Mouse (Mus musculus): ENCODE data around the gene Inip.

The Inip gene

GRCm38 (mm10) chr4:59767717-59768116 lies 33.7 kb downstream of the Inip start:
- DNase-seq = no peak

DNA sequence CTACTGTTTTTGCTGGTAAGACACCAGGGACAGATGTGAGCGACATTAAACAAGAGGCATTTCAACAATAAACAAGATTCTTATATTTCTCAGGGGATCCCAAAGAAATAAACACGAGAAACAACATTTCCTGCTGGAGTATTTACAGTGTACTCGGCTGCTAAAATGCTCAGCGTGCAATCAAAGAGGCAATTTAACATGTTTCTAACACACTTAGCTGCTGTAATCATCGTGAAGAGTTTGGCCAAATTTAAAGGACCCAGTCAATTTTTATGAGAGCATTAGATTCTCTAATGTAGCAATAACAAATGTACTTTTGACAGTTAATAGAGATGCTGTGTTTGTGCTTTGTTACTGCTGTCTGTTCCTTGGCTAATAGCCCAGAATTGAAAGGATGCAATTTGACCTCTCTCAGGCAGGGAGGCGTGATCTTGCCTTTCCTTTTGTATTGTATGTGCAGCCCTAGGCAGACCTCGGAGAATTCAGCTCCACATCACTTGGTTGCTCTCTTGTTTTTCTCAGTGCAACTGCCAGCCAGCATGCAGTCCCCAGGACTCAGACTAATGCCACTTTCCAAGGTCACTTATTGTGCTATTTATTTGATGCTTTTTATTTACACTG lies 35.9 kb downstream of the Inip start:
- DNase-seq = no peak

DNA sequence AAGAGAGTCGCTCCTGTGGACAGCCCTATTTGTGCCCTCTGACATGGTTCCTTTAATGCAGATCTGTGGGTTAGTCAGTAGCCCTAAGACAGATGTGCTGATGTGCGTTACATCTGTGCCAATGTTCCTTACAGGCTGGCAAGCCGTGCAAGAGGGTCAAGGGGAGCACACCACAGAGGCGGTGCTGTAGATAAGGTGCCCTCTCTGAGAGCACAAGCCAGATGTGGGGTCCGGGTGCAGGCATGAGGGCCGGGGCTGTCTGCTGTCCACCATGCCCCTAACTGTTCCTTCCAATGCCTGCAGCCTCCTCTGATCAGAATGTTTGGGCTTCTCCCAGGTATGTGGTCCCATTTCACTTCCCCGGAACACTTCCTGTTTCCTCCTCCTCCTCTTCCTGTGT lies 36.4 kb downstream of the Inip start:
- no peak for DNase-seq

DNA sequence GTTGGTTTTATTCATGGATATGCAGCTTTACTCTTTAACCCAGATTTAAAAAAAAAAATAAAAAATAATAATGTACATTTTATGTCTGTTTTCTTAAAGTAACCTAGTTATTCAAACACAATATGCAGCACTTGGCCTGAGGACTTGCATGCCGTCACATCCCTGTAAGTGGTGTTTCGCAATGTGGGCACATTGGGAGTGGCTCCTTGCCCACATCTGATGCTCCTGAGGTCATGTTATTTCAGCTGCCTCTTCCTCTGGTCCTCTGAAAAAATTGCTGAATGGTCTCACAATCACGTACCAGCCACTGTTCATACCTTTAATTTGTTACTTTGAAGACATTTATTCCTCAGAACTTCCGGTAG lies 40.0 kb downstream of the Inip start:
- no peak for DNase-seq

DNA sequence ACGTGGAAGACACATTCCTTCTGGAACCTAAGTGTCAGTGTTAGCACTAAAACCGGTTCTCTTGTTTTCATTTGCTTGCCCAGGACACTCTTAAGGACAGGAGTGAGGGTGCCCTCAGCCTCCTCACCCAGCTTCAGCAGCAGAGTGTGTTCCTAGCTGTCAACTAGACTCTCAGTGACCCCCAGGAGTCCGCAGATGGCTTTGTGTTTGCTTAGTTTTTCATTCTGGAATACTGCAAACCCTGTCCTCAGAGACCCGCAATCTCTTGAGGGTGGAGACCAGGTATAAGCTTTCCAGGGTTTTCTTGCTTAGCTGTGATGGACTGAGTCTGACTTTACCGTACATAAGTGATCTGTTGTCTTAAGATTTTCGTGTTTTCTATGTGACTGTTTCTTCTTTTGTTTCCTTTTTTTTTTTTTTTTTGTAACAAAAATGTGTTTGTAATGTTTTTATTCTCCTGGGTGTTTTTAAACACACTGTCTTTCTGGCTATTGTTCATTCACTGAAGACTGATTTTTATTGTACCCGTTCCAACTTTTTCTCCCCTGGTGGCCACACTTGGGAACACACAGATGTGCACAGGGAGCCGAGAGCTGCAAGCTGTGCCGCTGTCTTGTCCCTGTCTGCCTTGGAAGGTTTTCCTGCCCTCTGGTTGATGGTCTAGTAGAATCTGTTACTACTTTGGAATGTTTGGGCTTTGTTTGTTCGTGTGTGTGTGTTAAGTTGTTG lies 40.6 kb downstream of the Inip start:
- DNase-seq = no peak

GRCm38 (mm10) chr4:59760016-59760415 lies 41.4 kb downstream of the Inip start:
- no peak for DNase-seq

DNA sequence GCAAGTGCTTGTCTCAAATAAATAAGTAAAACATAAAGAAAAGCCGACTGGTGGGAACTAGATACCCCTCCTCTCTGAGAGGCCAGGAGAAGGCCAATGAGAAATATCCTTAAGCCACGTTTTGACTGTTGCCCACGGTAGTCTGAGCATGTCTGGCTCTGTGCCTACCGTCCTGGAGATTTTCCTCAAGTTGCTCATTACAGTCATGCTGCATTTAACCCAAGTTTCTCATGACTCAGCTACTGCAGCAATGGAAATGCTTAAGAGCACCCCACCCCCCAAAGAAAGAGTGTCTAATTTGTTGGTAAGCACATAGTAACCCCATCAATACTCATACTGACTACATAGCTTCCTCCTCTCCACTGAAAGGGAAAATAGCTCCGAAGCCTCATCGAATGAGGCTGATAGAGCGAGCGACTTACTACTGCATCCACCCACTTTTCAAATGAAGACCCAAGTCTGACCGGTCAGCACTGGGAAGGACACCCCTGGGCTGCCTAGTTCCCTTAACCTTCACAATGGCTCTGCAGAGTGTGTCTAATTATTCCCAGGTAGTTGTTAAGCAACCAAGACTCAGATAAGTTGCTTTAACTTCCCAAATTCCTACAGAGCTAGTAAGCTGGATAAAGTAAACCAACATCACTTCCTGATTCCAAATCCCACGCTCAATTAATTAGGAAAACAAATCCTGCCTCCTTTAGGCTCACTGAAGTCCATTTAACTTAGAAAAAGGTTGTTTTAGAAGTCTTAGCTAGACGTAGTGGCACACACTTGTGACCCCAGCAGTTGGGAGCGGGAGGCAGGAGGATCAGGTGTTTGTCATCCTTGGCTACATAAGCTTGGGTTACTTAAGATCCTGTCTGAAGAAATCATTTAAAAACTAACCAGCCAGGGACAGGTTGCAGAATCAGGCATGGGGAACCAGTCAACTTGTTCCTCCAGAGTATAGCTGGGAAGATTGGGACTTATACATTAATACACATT lies 43.6 kb downstream of the Inip start:
- DNase-seq = no peak

- DNase-seq = peak; percentile 86
These were observed 44.9 kb downstream of the Inip start for GRCm38 (mm10) chr4:59756332-59757082.

DNA sequence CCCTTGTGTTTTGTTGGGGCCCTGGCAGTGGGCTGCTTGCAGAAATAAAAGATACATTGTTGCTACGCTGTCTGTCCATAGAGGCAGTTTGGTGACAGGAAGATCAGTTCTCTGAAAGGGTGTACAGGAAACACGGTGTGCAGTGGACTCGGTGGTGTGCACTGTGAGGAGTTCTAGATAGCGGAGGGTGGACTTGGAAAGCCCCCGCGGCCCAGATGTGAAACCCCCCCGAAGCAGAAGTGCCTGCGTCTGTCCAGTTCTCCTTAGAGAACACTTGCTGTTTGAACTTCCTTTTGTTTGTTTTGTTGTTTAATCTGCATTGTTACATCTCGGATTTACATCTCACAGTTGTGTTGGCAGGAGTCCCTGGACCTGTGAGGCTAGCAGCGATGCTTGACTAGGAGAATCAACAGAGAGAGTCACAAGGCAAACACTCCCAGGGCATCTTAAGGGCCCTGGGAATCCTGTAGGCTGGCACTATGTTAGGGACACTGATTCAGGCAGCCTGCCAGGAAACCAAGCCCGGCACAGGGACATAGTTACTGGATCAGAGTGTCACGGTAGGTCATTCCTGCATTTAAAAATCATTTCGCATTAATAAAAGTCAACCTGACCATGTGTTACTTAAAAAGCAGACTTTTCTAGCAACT lies 47.8 kb downstream of the Inip start:
- DNase-seq = no peak

DNA sequence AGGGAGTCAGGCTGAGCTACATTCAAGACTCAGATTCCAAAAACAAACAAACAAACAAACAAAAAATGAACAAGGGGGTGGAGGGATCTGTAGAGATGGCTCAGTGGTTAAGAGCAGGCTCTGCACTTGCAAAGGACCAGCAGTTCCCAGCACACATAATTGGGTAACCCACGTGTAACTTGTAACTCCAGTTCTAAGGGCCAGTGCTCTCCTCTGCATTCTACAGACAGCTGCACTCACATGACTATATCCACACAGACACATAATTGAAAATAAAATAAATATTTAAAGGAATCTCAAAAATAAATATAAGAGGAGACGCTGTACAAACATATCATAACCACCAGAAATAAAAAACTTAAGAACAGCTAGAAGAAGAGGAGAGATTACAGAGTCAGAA lies 61.5 kb downstream of the Inip start:
- DNase-seq = no peak

GRCm38 (mm10) chr4:59739321-59739720 lies 62.1 kb downstream of the Inip start:
- no peak for DNase-seq

DNA sequence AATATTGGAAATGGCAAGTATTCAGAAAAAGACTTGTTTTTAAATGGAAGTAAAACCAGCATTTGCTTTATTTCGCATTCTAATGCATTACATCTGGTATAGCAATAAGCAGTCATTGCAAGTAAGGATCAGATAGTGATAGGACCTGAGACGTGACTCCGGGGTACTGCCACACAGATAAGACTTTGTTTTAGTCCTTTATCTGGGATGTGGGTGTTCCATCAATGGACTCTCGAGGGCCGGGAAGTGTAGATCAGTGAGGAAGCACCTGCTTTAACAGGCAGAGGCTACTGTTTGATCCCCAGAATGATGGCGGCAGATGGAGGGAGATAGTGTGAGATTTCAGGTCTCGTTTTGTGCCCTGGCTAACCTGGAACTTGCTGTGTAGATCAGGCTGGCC lies 69.8 kb downstream of the Inip start:
- DNase-seq = no peak

DNA sequence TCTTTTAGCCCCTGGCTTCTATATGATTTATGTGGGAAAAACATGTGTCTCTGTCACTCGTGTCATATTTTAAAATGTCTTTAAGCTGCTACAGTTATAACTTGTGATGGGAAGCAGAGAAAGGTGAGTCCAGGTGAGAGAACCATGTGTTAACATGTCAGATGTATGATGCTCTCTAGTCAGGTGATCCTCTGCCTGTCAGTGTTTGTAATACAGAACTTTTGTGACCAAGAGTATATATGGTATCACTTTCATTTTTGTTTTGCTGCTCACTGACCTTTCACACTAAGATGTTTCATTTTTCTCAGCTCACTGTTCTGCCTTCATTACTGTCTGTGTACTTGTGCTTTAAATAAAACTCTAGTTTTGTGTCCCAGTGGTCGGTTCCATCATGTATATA lies 72.5 kb downstream of the Inip start:
- DNase-seq = no peak

GRCm38 (mm10) chr4:59727878-59728261 lies 73.5 kb downstream of the Inip start:
- no peak for DNase-seq

GRCm38 (mm10) chr4:59727187-59727877 lies 74.1 kb downstream of the Inip start:
- DNase-seq = no peak

- no peak for DNase-seq
These were observed 74.9 kb downstream of the Inip start for GRCm38 (mm10) chr4:59726501-59726900.

GRCm38 (mm10) chr4:59725579-59725978 lies 75.8 kb downstream of the Inip start:
- DNase-seq = no peak

DNA sequence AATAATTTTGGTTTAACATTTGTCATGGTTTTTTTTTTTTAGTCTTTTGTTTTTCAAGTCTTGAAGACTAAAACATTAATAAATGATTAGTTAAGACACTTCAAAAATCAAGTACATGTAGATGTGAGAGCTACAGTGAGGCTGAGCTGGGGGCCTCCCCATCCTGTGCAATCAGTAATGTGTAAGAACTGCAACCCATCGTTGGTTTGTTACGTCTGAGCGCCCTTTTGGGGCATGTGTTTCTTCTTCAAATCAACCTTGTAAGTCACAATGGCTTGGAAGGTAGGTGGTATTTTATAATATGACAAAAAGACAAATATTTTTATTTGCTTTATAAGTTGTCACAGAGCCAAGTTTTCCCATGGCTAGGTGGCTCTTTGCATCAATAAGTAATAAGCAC lies 79.6 kb downstream of the Inip start:
- DNase-seq = no peak

Measured in layer of hippocampus, adult 9-11 months (tissue).